Mouse (Mus musculus): Measurements from ENCODE around the gene Gmeb1.

DNA sequence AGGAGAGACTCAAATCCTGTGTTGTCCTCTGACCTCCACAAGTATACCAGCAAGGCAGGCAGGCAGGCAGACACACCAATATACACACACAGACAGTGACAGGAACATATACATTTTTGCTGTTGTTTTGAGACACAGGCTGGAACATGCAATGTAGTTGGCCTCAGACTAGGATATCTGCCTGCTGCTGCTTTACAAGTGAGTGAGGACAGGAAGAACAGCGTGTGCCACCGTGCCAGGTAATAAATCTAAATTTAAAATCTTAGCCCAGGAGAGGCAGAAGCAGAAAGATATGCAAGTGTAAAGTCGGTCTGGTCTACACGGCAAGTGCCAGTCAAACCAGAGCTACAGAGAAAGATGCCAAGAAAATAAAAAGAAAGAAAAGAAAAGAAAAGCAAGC is 2.2 kb downstream of the Gmeb1 start:
- TF ChIP-seq GATA1 (IDR thresholded peaks at IDR 0.05; ENCODE audit: borderline replicate concordance, low read length), result no peak
- TF ChIP-seq FLI1 (IDR thresholded peaks at IDR 0.05; ENCODE audit: low read length), result no peak

Data from megakaryocyte, embryonic 14.5 days (primary cell).